Mouse (Mus musculus): ENCODE data around the gene Nkx1-1. TPM values are rescaled to one million over a fixed set of nuclear protein-coding genes. Genes with fewer than 3 reads are reported as not detected.

Nkx1-1 gene
- polyA plus RNA-seq, 1 experiment from 2014 or later: 3.2 TPM

- ATAC-seq (ENCODE audit: low FRiP score): no peak
- Histone ChIP-seq H3K27me3 (no peaks in the 10 kb centered on the region), H3K4me1 (peaks cover 5% of the 10 kb centered on the region; the same call in 1 of the 2 replicates), H3K4me2 (replicated peaks) (no peak overlapping the region), H3K4me3 (no peak overlapping the region), H3K9ac (no peak overlapping the region), H3K27ac (no peak overlapping the region), H3K9me3 (replicated peaks) (no peaks in the 10 kb centered on the region), H3K36me3 (peaks cover 10% of the 10 kb centered on the region; the same call in 1 of the 2 replicates)
- WGBS: 76% methylated on average over 11 of the region's 11 CpGs
Observed at GRCm38 (mm10) chr5:33395693-33396092, 38.1 kb downstream of the Nkx1-1 start.

- no peaks in the 10 kb centered on the region for H3K9me3 ChIP-seq (replicated peaks)
- 19% methylated on average over 7 of the region's 7 CpGs for WGBS
- H3K4me1 ChIP-seq: peaks cover 5% of the 10 kb centered on the region; the same call in 1 of the 2 replicates
- ATAC-seq (ENCODE audit: low FRiP score): peak; percentile 76; the same call in 1 of the 2 replicates
- H3K9ac ChIP-seq: no peak overlapping the region
- peaks cover 14% of the 10 kb centered on the region; the same call in 1 of the 2 replicates for H3K36me3 ChIP-seq
- H3K4me3 ChIP-seq: no peak overlapping the region
- H3K4me2 ChIP-seq (replicated peaks): no peak overlapping the region
- H3K27me3 ChIP-seq: no peaks in the 10 kb centered on the region
- no peak overlapping the region for H3K27ac ChIP-seq
Observed at GRCm38 (mm10) chr5:33393803-33394202, 40.0 kb downstream of the Nkx1-1 start.

GRCm38 (mm10) chr5:33387550-33387949, 46.2 kb downstream of the Nkx1-1 start:
- ATAC-seq (ENCODE audit: low FRiP score): no peak

More at GRCm38 (mm10) chr5:33387550-33387949, 46.2 kb downstream of the Nkx1-1 start:
- Histone ChIP-seq H3K9me3 (replicated peaks) (no peaks in the 10 kb centered on the region), H3K4me2 (replicated peaks) (no peak overlapping the region), H3K4me3 (no peak overlapping the region), H3K36me3 (peaks cover 26% of the 10 kb centered on the region; the same call in 1 of the 2 replicates), H3K27me3 (no peaks in the 10 kb centered on the region), H3K4me1 (no peaks in the 10 kb centered on the region), H3K9ac (no peak overlapping the region), H3K27ac (no peak overlapping the region)
- WGBS: 84% methylated on average over 11 of the region's 11 CpGs

Other genes starting within 250 kb of the Nkx1-1 start
- gene Spon2, start 215.5 kb downstream of the Nkx1-1 start, polyA plus RNA-seq (2016; fragmentation: Nextera tagmentation; extraction: Ambion mirVana): 3.3 and 3.7 TPM in 2 replicates
- gene Ctbp1, start 159.0 kb downstream of the Nkx1-1 start, polyA plus RNA-seq (2016; fragmentation: Nextera tagmentation; extraction: Ambion mirVana): 508 and 530 TPM in 2 replicates
- 123 and 127 TPM in 2 replicates for gene Maea, start 98.5 kb downstream of the Nkx1-1 start, polyA plus RNA-seq (2016; fragmentation: Nextera tagmentation; extraction: Ambion mirVana)
- 10.3 and 10.4 TPM in 2 replicates for gene Uvssa, start 55.4 kb downstream of the Nkx1-1 start, polyA plus RNA-seq (2016; fragmentation: Nextera tagmentation; extraction: Ambion mirVana)
- 42.3 and 50.8 TPM in 2 replicates for gene Fam53a, start 195.7 kb upstream of the Nkx1-1 start, polyA plus RNA-seq (2016; fragmentation: Nextera tagmentation; extraction: Ambion mirVana)
- gene Gm9903, start 195.9 kb upstream of the Nkx1-1 start, polyA plus RNA-seq (2016; fragmentation: Nextera tagmentation; extraction: Ambion mirVana): 0.35 and 1.3 TPM in 2 replicates
- gene Slbp, start 218.6 kb upstream of the Nkx1-1 start, polyA plus RNA-seq (2016; fragmentation: Nextera tagmentation; extraction: Ambion mirVana): 182 and 186 TPM in 2 replicates
- 161 TPM in 2 replicates for gene Tacc3, start 224.2 kb upstream of the Nkx1-1 start, polyA plus RNA-seq (2016; fragmentation: Nextera tagmentation; extraction: Ambion mirVana)
- gene Tmem129, start 224.4 kb upstream of the Nkx1-1 start, polyA plus RNA-seq (2016; fragmentation: Nextera tagmentation; extraction: Ambion mirVana): 33.3 and 33.8 TPM in 2 replicates